Comparison of ENCODE assay signal across 9 mouse cellular contexts in genomic region chr5:92499378-92499777, GRCm38 (mm10). TPM values are rescaled to one million over a fixed set of nuclear protein-coding genes. Genes with fewer than 3 reads are reported as not detected.
A peak's percentile ranks its signal among the peaks of the same experiment; 100 is the strongest.
DNase-seq lines count a peak whose midpoint lies in the region; ATAC-seq lines count a peak whose summit lies in the region.
"Had no signal": no experiment of that assay in that cellular context is flagged by ENCODE, and none has a peak within 500 bp of the region (broad histone marks: within the 10 kb centered on the region; RNA-seq: fewer than 3 reads in every experiment).

No protein-coding gene starts in this region.

- peaks cover 7% of the 10 kb centered on the region for H3K4me1 ChIP-seq in midbrain, embryonic 11.5 days (ENCODE audit: control insufficient read depth, insufficient read depth, low read length)
- H3K4me1 ChIP-seq in midbrain, embryonic 16.5 days (ENCODE audit: control insufficient read depth, insufficient read depth, low read length) = peaks cover 33% of the 10 kb centered on the region
- H3K4me1 ChIP-seq in hindbrain, embryonic 12.5 days = peaks cover 41% of the 10 kb centered on the region
- peaks cover 60% of the 10 kb centered on the region for H3K4me1 ChIP-seq in stomach, embryonic 16.5 days (ENCODE audit: control insufficient read depth, insufficient read depth, low read length)

- no peaks in the 10 kb centered on the region for H3K36me3 ChIP-seq in midbrain, embryonic 11.5 days (ENCODE audit: control insufficient read depth, insufficient read depth, low read length)
- no peaks in the 10 kb centered on the region for H3K36me3 ChIP-seq in midbrain, embryonic 16.5 days (ENCODE audit: control insufficient read depth, insufficient read depth, low read length)
- H3K36me3 ChIP-seq in hindbrain, embryonic 12.5 days = no peaks in the 10 kb centered on the region
- H3K36me3 ChIP-seq in stomach, embryonic 16.5 days (ENCODE audit: control insufficient read depth, insufficient read depth, low read length) = no peaks in the 10 kb centered on the region

- intact Hi-C loops in gastrocnemius, postnatal 36 days (cut with DNase I) = no loop called here

- H3K27ac ChIP-seq in midbrain, embryonic 11.5 days (ENCODE audit: low read depth, low read length) = peak overlapping the region; percentile 25; the same call in 1 of the 2 replicates
- no peak overlapping the region for H3K27ac ChIP-seq in midbrain, embryonic 16.5 days (ENCODE audit: low read length)
- H3K27ac ChIP-seq in hindbrain, embryonic 12.5 days = 0 out of 2 replicates have a peak overlapping the region, but pooled peaks have one; percentile 48
- H3K27ac ChIP-seq in stomach, embryonic 16.5 days (ENCODE audit: low read length) = peak overlapping the region; percentile 64

- H3K4me2 ChIP-seq in midbrain, embryonic 11.5 days = no peak overlapping the region
- no peak overlapping the region for H3K4me2 ChIP-seq in midbrain, embryonic 16.5 days (ENCODE audit: low read length)
- no peak overlapping the region for H3K4me2 ChIP-seq in hindbrain, embryonic 12.5 days (replicated peaks)
- no peak overlapping the region for H3K4me2 ChIP-seq in stomach, embryonic 16.5 days (ENCODE audit: low read depth, low read length)

- H3K4me3 ChIP-seq in midbrain, embryonic 11.5 days (ENCODE audit: low read depth, low read length) = no peak overlapping the region
- H3K4me3 ChIP-seq in midbrain, embryonic 16.5 days (ENCODE audit: low read depth, low read length) = no peak overlapping the region
- H3K4me3 ChIP-seq in hindbrain, embryonic 12.5 days = no peak overlapping the region
- no peak overlapping the region for H3K4me3 ChIP-seq in stomach, embryonic 16.5 days (replicated peaks; ENCODE audit: low read length)

- no peaks in the 10 kb centered on the region for H3K27me3 ChIP-seq in midbrain, embryonic 11.5 days (ENCODE audit: control insufficient read depth, insufficient read depth, low read length)
- no peaks in the 10 kb centered on the region for H3K27me3 ChIP-seq in midbrain, embryonic 16.5 days (ENCODE audit: control insufficient read depth, insufficient read depth, low read depth, low read length)
- H3K27me3 ChIP-seq in hindbrain, embryonic 12.5 days = no peaks in the 10 kb centered on the region
- H3K27me3 ChIP-seq in stomach, embryonic 16.5 days (ENCODE audit: control insufficient read depth, insufficient read depth, low read length) = no peaks in the 10 kb centered on the region

- 69% methylated on average over 3 of the region's 3 CpGs for WGBS in midbrain, embryonic 11.5 days
- WGBS in midbrain, embryonic 16.5 days = 75% methylated on average over 3 of the region's 3 CpGs
- 77% methylated on average over 3 of the region's 3 CpGs for WGBS in hindbrain, embryonic 12.5 days
- WGBS in stomach, embryonic 16.5 days = 32% methylated on average over 3 of the region's 3 CpGs

- H3K9ac ChIP-seq in midbrain, embryonic 11.5 days (ENCODE audit: low read length) = no peak overlapping the region
- H3K9ac ChIP-seq in midbrain, embryonic 16.5 days (ENCODE audit: low read depth, low read length) = no peak overlapping the region
- no peak overlapping the region for H3K9ac ChIP-seq in hindbrain, embryonic 12.5 days
- no peak overlapping the region for H3K9ac ChIP-seq in stomach, embryonic 16.5 days (ENCODE audit: low read length)

- ATAC-seq in midbrain, embryonic 11.5 days (ENCODE audit: low FRiP score) = no peak
- ATAC-seq in midbrain, embryonic 16.5 days = no peak
- no peak for ATAC-seq in hindbrain, embryonic 12.5 days (ENCODE audit: low FRiP score)
- ATAC-seq in stomach, embryonic 16.5 days (ENCODE audit: insufficient read depth, low FRiP score) = no peak

- DNase-seq in gastrocnemius, adult 18-20 months (ENCODE audit: low spot score) = peak; percentile 14
- no peak for DNase-seq in gastrocnemius, postnatal 36 days
- DNase-seq in midbrain, embryonic 11.5 days (ENCODE audit: low spot score, missing footprints) = no peak
- no peak for DNase-seq in ovary, adult 18-20 months (ENCODE audit: low spot score)
- no peak for DNase-seq in neural tube, embryonic 10.5 days (ENCODE audit: extremely low spot score, low spot score)

- H3K9me3 ChIP-seq in midbrain, embryonic 11.5 days (ENCODE audit: control insufficient read depth, low read length) = no peaks in the 10 kb centered on the region
- no peaks in the 10 kb centered on the region for H3K9me3 ChIP-seq in midbrain, embryonic 16.5 days (replicated peaks; ENCODE audit: control insufficient read depth, low read length, poor library complexity, severe bottlenecking)
- H3K9me3 ChIP-seq in hindbrain, embryonic 12.5 days (replicated peaks) = no peaks in the 10 kb centered on the region
- H3K9me3 ChIP-seq in stomach, embryonic 16.5 days (replicated peaks; ENCODE audit: control insufficient read depth, low read length) = no peaks in the 10 kb centered on the region

RNA-seq across cellular contexts. Expression of gene Scarb2, which starts 7.3 kb away (rescaled TPM):
- total RNA-seq in gastrocnemius, adult 18-20 months (2021) = 10 to 100 TPM; 69.6 to 72.5 TPM
- total RNA-seq in gastrocnemius, postnatal 36 days (2021) = 10 to 100 TPM; 69.8 to 76.7 TPM
- 11.0 and 11.2 TPM in 2 replicates for polyA plus RNA-seq in midbrain, embryonic 11.5 days (2014; fragmentation: Nextera tagmentation; extraction: Ambion mirVana)
- 26.7 and 27.8 TPM in 2 replicates for polyA plus RNA-seq in midbrain, embryonic 16.5 days (2015; fragmentation: Nextera tagmentation; extraction: Ambion mirVana)
- 16.2 and 17.1 TPM in 2 replicates for polyA plus RNA-seq in hindbrain, embryonic 12.5 days (2016; fragmentation: Nextera tagmentation; extraction: Ambion mirVana)
- 17.7 and 18.2 TPM in 2 replicates for polyA plus RNA-seq in stomach, embryonic 16.5 days (2015; fragmentation: Nextera tagmentation; extraction: Ambion mirVana)

RNA-seq across cellular contexts. Expression of gene Fam47e, which starts 55.5 kb away (rescaled TPM):
- total RNA-seq in gastrocnemius, adult 18-20 months (2021) = not detected
- total RNA-seq in gastrocnemius, postnatal 36 days (2021) = not detected
- not detected in 2 replicates for polyA plus RNA-seq in midbrain, embryonic 11.5 days (2014; fragmentation: Nextera tagmentation; extraction: Ambion mirVana)
- 1.3 and 2.1 TPM in 2 replicates for polyA plus RNA-seq in midbrain, embryonic 16.5 days (2015; fragmentation: Nextera tagmentation; extraction: Ambion mirVana)
- not detected in 2 replicates for polyA plus RNA-seq in hindbrain, embryonic 12.5 days (2016; fragmentation: Nextera tagmentation; extraction: Ambion mirVana)
- 0.37 and 0.61 TPM in 2 replicates for polyA plus RNA-seq in stomach, embryonic 16.5 days (2015; fragmentation: Nextera tagmentation; extraction: Ambion mirVana)
- polyA plus RNA-seq: neural tube, embryonic 11.5 days had no signal
